Mouse (Mus musculus) C2C12 (cell line): ENCODE results near the gene Cdc42ep4. TPM values are rescaled to one million over a fixed set of nuclear protein-coding genes. Genes with fewer than 3 reads are reported as not detected.

Experiments used
- H3K27me3 ChIP-seq: one replicate; pipeline ENCODE4 v1.6.1; 2011; ENCODE audit not compliant: control insufficient read depth, insufficient read depth, insufficient read length
- H3K36me3 ChIP-seq: one replicate; pipeline ENCODE4 v1.6.1; 2011; ENCODE audit not compliant: control insufficient read depth, insufficient read depth
- H3K4me3 ChIP-seq: one replicate; pipeline ENCODE4 v1.5.1; 2011; ENCODE audit warnings: mild to moderate bottlenecking, control low read depth; ENCODE audit not compliant: poor library complexity, insufficient read depth, severe bottlenecking
- H3K79me2 ChIP-seq: one replicate; pipeline ENCODE4 v1.6.1; 2011; ENCODE audit not compliant: control insufficient read depth, insufficient read depth
- H3K79me3 ChIP-seq: one replicate; pipeline ENCODE4 v1.6.1; 2011; ENCODE audit warnings: low read depth, control low read depth
- H3ac ChIP-seq: one replicate; pipeline ENCODE3; 2011; ENCODE audit warnings: low read depth; ENCODE audit not compliant: control insufficient read depth, insufficient read length
- CEBPB ChIP-seq: IDR thresholded peaks from one replicate; pipeline ENCODE4 v1.6.1; 2011; ENCODE audit warnings: low read depth, mild to moderate bottlenecking, control low read depth, moderate library complexity
- CTCF ChIP-seq: IDR thresholded peaks from one replicate; pipeline ENCODE4 v1.5.1; 2011; ENCODE audit not compliant: control insufficient read depth, insufficient read depth, insufficient read length
- FOSL1 ChIP-seq: IDR thresholded peaks from one replicate; pipeline ENCODE4 v1.8.0; 2011; ENCODE audit warnings: mild to moderate bottlenecking, low read length; ENCODE audit not compliant: poor library complexity, insufficient read depth, severe bottlenecking
- MAX ChIP-seq: IDR thresholded peaks from one replicate; pipeline ENCODE4 v1.6.1; 2011; ENCODE audit warnings: mild to moderate bottlenecking, control low read depth
- MYOD1 ChIP-seq: IDR thresholded peaks from one replicate; pipeline ENCODE4 v1.6.1; 2011; ENCODE audit warnings: low read depth; ENCODE audit not compliant: control insufficient read depth, insufficient read length
- MYOG ChIP-seq: IDR thresholded peaks from one replicate; pipeline ENCODE4 v1.6.1; 2011; ENCODE audit not compliant: control insufficient read depth, insufficient read length; ENCODE audit errors: extremely low read depth
- USF1 ChIP-seq: IDR thresholded peaks from one replicate; pipeline ENCODE4 v1.6.1; 2011; ENCODE audit warnings: low read depth, mild to moderate bottlenecking, control low read depth, moderate library complexity
- polyA plus RNA-seq: library from polyadenylated mRNA; unstranded; fragments of >200 nt; fragmentation: generic; extraction: Trizol; gene quantifications from one replicate; pipeline ENCODE4 v1.2.1, GENCODE M21; 2012; ENCODE audit warnings: missing spikeins

Cdc42ep4 gene
- polyA plus RNA-seq, 1 experiment = 13.0 TPM

- Histone ChIP-seq H3K79me3 (no peaks in the 10 kb centered on the region), H3K27me3 (no peaks in the 10 kb centered on the region), H3K4me3 (no peak overlapping the region), H3ac (no peak overlapping the region), H3K36me3 (no peaks in the 10 kb centered on the region), H3K79me2 (no peaks in the 10 kb centered on the region)
- TF ChIP-seq CEBPB = no peak
- TF ChIP-seq CTCF = no peak
- no peak for TF ChIP-seq FOSL1
- TF ChIP-seq MYOG = no peak
- TF ChIP-seq MYOD1 = no peak
- no peak for TF ChIP-seq MAX
- TF ChIP-seq USF1 = no peak
Measured at GRCm38 (mm10) chr11:113708629-113709213, 43.0 kb downstream of the Cdc42ep4 start.

GRCm38 (mm10) chr11:113705966-113706652 is 45.6 kb downstream of the Cdc42ep4 start:
- Histone ChIP-seq H3ac (no peak overlapping the region), H3K4me3 (no peak overlapping the region), H3K79me2 (no peaks in the 10 kb centered on the region), H3K27me3 (no peaks in the 10 kb centered on the region), H3K36me3 (no peaks in the 10 kb centered on the region), H3K79me3 (no peaks in the 10 kb centered on the region)
- TF ChIP-seq USF1 (no peak), FOSL1 (no peak), CEBPB (no peak), MYOD1 (no peak)

DNA sequence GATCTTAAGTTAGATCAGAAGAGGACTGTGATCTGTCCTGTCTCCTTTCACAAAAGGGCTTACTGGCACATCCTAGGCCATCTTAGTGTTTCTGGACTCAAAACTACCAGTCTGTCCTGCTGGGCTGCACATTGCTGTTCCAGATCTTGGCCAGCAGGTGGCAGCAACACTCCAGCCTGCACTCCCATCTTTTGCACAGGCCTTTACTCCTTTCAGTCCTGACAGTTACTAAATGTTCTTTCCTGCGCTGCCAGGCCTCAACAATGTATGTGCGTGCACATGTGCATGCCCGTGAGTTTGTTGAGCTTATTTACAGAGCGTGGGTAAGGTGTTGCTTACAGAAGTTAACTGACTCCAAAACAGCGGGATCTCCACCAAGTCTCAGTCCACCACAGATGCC is 47.9 kb downstream of the Cdc42ep4 start:
- no peaks in the 10 kb centered on the region for H3K79me3 ChIP-seq
- no peak for TF ChIP-seq CEBPB
- TF ChIP-seq CTCF = peak; percentile 97
- TF ChIP-seq USF1 = no peak
- no peak for TF ChIP-seq MAX
- no peak for TF ChIP-seq MYOG
- H3K79me2 ChIP-seq = no peaks in the 10 kb centered on the region
- H3K4me3 ChIP-seq = no peak overlapping the region
- H3K36me3 ChIP-seq = no peaks in the 10 kb centered on the region
- no peaks in the 10 kb centered on the region for H3K27me3 ChIP-seq
- H3ac ChIP-seq = no peak overlapping the region

DNA sequence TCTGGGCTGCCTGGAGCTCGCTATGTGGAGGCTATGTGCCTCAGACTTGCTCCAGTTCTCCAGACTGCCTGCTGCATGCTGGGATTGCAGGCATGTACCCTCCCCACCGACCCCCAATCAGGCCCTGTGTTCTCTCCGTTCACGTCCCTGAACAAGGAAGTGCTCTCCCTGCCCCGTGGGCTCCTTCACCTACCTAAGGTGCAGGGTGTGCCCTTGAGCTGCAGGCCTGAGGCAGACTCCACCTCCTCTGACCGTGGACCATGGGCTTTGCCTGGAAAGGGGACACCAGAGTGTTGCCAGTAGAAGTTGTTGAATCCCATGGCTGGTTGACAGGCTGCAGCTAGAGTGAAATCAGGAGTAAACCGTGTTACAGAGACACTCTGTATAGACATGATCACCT is 52.0 kb downstream of the Cdc42ep4 start:
- H3K27me3 ChIP-seq = no peaks in the 10 kb centered on the region
- TF ChIP-seq MAX (no peak), CTCF (no peak), USF1 (no peak), FOSL1 (no peak), MYOD1 (no peak), MYOG (no peak), CEBPB (no peak)
- peaks cover 4% of the 10 kb centered on the region for H3K36me3 ChIP-seq
- no peaks in the 10 kb centered on the region for H3K79me3 ChIP-seq
- H3ac ChIP-seq = no peak overlapping the region
- no peaks in the 10 kb centered on the region for H3K79me2 ChIP-seq
- H3K4me3 ChIP-seq = no peak overlapping the region

- Histone ChIP-seq H3K79me3 (no peaks in the 10 kb centered on the region), H3K79me2 (no peaks in the 10 kb centered on the region), H3K27me3 (no peaks in the 10 kb centered on the region), H3ac (no peak overlapping the region), H3K36me3 (peaks cover 8% of the 10 kb centered on the region), H3K4me3 (no peak overlapping the region)
- TF ChIP-seq USF1 = no peak
- TF ChIP-seq MYOG = no peak
- TF ChIP-seq MAX = no peak
- no peak for TF ChIP-seq MYOD1
- TF ChIP-seq CTCF = no peak
- TF ChIP-seq FOSL1 = no peak
- no peak for TF ChIP-seq CEBPB
Measured at GRCm38 (mm10) chr11:113698013-113698545, 53.6 kb downstream of the Cdc42ep4 start.
